Mouse (Mus musculus) right cerebral cortex, postnatal 4 days (tissue): Measurements from ENCODE around the gene Gm49368.
A peak's percentile ranks its signal among the peaks of the same experiment; 100 is the strongest.

Experiments
- DNase-seq: peaks from one replicate; pipeline ENCODE4 v3.0.0-alpha.2; 2022

Gene Gm49368

GRCm38 (mm10) chr7:128058576-128058975 is 3.9 kb upstream of the Gm49368 start:
- no peak for DNase-seq

- DNase-seq: no peak
Measured at GRCm38 (mm10) chr7:128059091-128059490, 3.4 kb upstream of the Gm49368 start.

- DNase-seq: no peak
Measured at GRCm38 (mm10) chr7:128063211-128063781, 813 bp downstream of the Gm49368 start.

GRCm38 (mm10) chr7:128065547-128065946 is 3.1 kb downstream of the Gm49368 start:
- DNase-seq: no peak

GRCm38 (mm10) chr7:128067847-128068246 is 5.4 kb downstream of the Gm49368 start:
- DNase-seq: no peak

- DNase-seq: no peak
Measured at GRCm38 (mm10) chr7:128069844-128070243, 7.4 kb downstream of the Gm49368 start.

- DNase-seq: no peak
Measured at GRCm38 (mm10) chr7:128071816-128072215, 9.3 kb downstream of the Gm49368 start.

GRCm38 (mm10) chr7:128080012-128080411 is 17.5 kb downstream of the Gm49368 start:
- no peak for DNase-seq

- no peak for DNase-seq
Measured at GRCm38 (mm10) chr7:128089141-128089540, 26.7 kb downstream of the Gm49368 start.

GRCm38 (mm10) chr7:128098135-128098534 is 35.7 kb downstream of the Gm49368 start:
- no peak for DNase-seq

- no peak for DNase-seq
Measured at GRCm38 (mm10) chr7:128100742-128101357, 38.4 kb downstream of the Gm49368 start.

GRCm38 (mm10) chr7:128105246-128105645 is 42.8 kb downstream of the Gm49368 start:
- peak; percentile 43 for DNase-seq

GRCm38 (mm10) chr7:128107462-128107861 is 45.0 kb downstream of the Gm49368 start:
- no peak for DNase-seq

- DNase-seq: no peak
Measured at GRCm38 (mm10) chr7:128110314-128110713, 47.8 kb downstream of the Gm49368 start.

GRCm38 (mm10) chr7:128112131-128112530 is 49.6 kb downstream of the Gm49368 start:
- DNase-seq: no peak

GRCm38 (mm10) chr7:128114371-128115105 is 52.1 kb downstream of the Gm49368 start:
- DNase-seq: no peak

GRCm38 (mm10) chr7:128115211-128115958 is 52.9 kb downstream of the Gm49368 start:
- no peak for DNase-seq

GRCm38 (mm10) chr7:128116396-128116795 is 53.9 kb downstream of the Gm49368 start:
- no peak for DNase-seq

GRCm38 (mm10) chr7:128119726-128120490 is 57.4 kb downstream of the Gm49368 start:
- DNase-seq: no peak

- no peak for DNase-seq
Measured at GRCm38 (mm10) chr7:128128741-128129720, 66.5 kb downstream of the Gm49368 start, which contains the start of gene Itgax. Gene Itgax (plus strand): TSS chr7:128129547.

GRCm38 (mm10) chr7:128132148-128132547 is 69.7 kb downstream of the Gm49368 start:
- DNase-seq: no peak
